ENCODE assay signal across 7 mouse cellular contexts in the genomic region with DNA sequence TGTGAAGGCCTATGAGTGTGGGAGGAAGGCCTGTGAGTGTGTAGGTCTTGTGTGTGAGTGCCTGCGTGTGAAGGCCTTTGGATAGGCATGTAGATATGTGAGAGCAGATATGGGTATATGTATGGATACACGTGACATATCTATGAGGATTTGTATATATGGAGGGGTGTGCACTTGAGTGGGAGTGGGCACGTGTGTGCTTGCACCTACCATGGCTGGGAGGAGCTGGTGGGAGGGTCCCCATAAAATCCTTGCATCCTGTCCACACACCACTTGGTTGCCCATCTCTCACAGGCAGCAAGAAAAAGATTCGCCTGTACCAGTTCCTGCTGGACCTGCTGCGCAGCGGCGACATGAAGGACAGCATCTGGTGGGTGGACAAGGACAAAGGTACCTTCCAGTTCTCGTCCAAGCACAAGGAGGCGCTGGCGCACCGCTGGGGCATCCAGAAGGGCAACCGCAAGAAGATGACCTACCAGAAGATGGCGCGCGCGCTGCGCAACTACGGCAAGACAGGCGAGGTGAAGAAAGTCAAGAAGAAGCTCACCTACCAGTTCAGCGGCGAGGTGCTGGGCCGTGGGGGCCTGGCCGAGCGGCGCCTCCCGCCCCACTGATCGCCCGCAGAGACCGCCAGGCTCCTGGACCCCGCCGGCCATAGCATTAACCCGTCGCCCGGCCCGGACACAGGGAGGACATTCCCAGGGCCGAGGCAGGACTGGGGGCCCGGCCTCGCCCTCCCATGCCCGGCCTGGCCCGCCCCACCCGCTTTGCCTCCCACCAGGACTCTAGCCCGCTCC. TPM values are rescaled to one million over a fixed set of nuclear protein-coding genes. Genes with fewer than 3 reads are reported as not detected.
DNase-seq lines count a peak whose midpoint lies in the region; ATAC-seq and TF ChIP-seq lines count a peak whose summit lies in the region.

No protein-coding gene starts in this region.

- TF ChIP-seq CTCF in kidney, adult 2 months (conservative IDR thresholded peaks at IDR 0.05; ENCODE audit: insufficient read depth, insufficient read length, low read depth, low read length) = peak; percentile 100

- no peak overlapping the region for H3K27ac ChIP-seq in kidney, adult 2 months (ENCODE audit: insufficient read depth, low read depth, low read length)
- H3K27ac ChIP-seq in limb, embryonic 11.5 days (replicated peaks; ENCODE audit: low read depth, low read length) = no peak overlapping the region
- H3K27ac ChIP-seq in midbrain, embryonic 16.5 days (ENCODE audit: low read length) = no peak overlapping the region

- H3K9me3 ChIP-seq in limb, embryonic 11.5 days (ENCODE audit: control insufficient read depth, low read length) = no peaks in the 10 kb centered on the region
- no peaks in the 10 kb centered on the region for H3K9me3 ChIP-seq in midbrain, embryonic 16.5 days (replicated peaks; ENCODE audit: control insufficient read depth, low read length, poor library complexity, severe bottlenecking)

- no peaks in the 10 kb centered on the region for H3K27me3 ChIP-seq in kidney, adult 2 months (replicated peaks; ENCODE audit: control insufficient read depth, insufficient read depth, low read length)
- H3K27me3 ChIP-seq in limb, embryonic 11.5 days (ENCODE audit: control insufficient read depth, insufficient read depth, low read length) = no peaks in the 10 kb centered on the region
- H3K27me3 ChIP-seq in midbrain, embryonic 16.5 days (ENCODE audit: control insufficient read depth, insufficient read depth, low read depth, low read length) = no peaks in the 10 kb centered on the region

- peak; percentile 92 for DNase-seq in adrenal gland, adult 8-10 months
- peak; percentile 97 for DNase-seq in embryo, embryonic 9.5 days (ENCODE audit: extremely low spot score)
- peak; percentile 98 for DNase-seq in heart, adult 11 months
- DNase-seq in kidney, adult 2 months = peak; percentile 97
- peak; percentile 99 for DNase-seq in limb, embryonic 11.5 days (ENCODE audit: low spot score)
- DNase-seq in spleen, postnatal 4 days (ENCODE audit: low spot score in 2 of 2) = peak; percentile 74 to 89

- peak; percentile 63 for ATAC-seq in limb, embryonic 11.5 days (ENCODE audit: insufficient number of reproducible peaks, low FRiP score, low TSS enrichment, low read depth)
- peak; percentile 33; the same call in 1 of the 2 replicates for ATAC-seq in midbrain, embryonic 16.5 days

- H3K9ac ChIP-seq in limb, embryonic 11.5 days (ENCODE audit: low read length) = peak overlapping the region; percentile 61
- peak overlapping the region; percentile 48; the same call in 1 of the 2 replicates for H3K9ac ChIP-seq in midbrain, embryonic 16.5 days (ENCODE audit: low read depth, low read length)

- H3K4me2 ChIP-seq in limb, embryonic 11.5 days (ENCODE audit: low read depth, severe bottlenecking) = peak overlapping the region; percentile 83
- H3K4me2 ChIP-seq in midbrain, embryonic 16.5 days (ENCODE audit: low read length) = peak overlapping the region; percentile 57

- no peaks in the 10 kb centered on the region for H3K4me1 ChIP-seq in kidney, adult 2 months (ENCODE audit: control insufficient read depth, insufficient read depth, low read length)
- no peaks in the 10 kb centered on the region for H3K4me1 ChIP-seq in limb, embryonic 11.5 days (ENCODE audit: control insufficient read depth, insufficient read depth, low read length)
- no peaks in the 10 kb centered on the region; the same call in 1 of the 2 replicates for H3K4me1 ChIP-seq in midbrain, embryonic 16.5 days (ENCODE audit: control insufficient read depth, insufficient read depth, low read length)

- no peak overlapping the region for H3K4me3 ChIP-seq in kidney, adult 2 months (ENCODE audit: insufficient read depth, low read depth, low read length)
- H3K4me3 ChIP-seq in limb, embryonic 11.5 days (ENCODE audit: low read depth, low read length) = peak overlapping the region; percentile 36
- H3K4me3 ChIP-seq in midbrain, embryonic 16.5 days (ENCODE audit: low read depth, low read length) = peak overlapping the region; percentile 33

- WGBS in kidney, adult 2 months = 11% methylated on average over 42 of the region's 42 CpGs
- WGBS in limb, embryonic 11.5 days = 12% methylated on average over 32 of the region's 42 CpGs
- whole genome bisulfite sequencing in midbrain, embryonic 16.5 days = 6% methylated on average over 41 of the region's 42 CpGs

- H3K36me3 ChIP-seq in kidney, adult 2 months (ENCODE audit: control insufficient read depth, insufficient read depth, low read length) = no peaks in the 10 kb centered on the region
- H3K36me3 ChIP-seq in limb, embryonic 11.5 days (ENCODE audit: control insufficient read depth, insufficient read depth, low read length) = no peaks in the 10 kb centered on the region
- no peaks in the 10 kb centered on the region for H3K36me3 ChIP-seq in midbrain, embryonic 16.5 days (ENCODE audit: control insufficient read depth, insufficient read depth, low read length)

- no peak for TF ChIP-seq POLR2A in kidney, adult 2 months (IDR thresholded peaks at IDR 0.05; ENCODE audit: low read depth, low read length)

RNA-seq across cellular contexts. Expression of a gene that starts 3.0 kb away (rescaled TPM):
- total RNA-seq in adrenal gland, adult 8-10 months (2022) = under 1 TPM; 0.09 to 0.62 (median 0.26) TPM
- polyA plus RNA-seq in kidney, adult 2 months (2012; rRNA removed) = 0.14 and 0.24 TPM in 2 replicates
- polyA plus RNA-seq in limb, embryonic 11.5 days (2014; fragmentation: Nextera tagmentation; extraction: Ambion mirVana) = 0.11 and 0.29 TPM in 2 replicates
- 0.04 TPM in 1 of 2 replicates, not detected in the other for polyA plus RNA-seq in midbrain, embryonic 16.5 days (2015; fragmentation: Nextera tagmentation; extraction: Ambion mirVana)

RNA-seq across cellular contexts. Expression of a gene that starts 32.8 kb away (rescaled TPM):
- 1 to 10 TPM; 6.3 to 9.6 (median 7.9) TPM for total RNA-seq in adrenal gland, adult 8-10 months (2022)
- polyA plus RNA-seq in kidney, adult 2 months (2012; rRNA removed) = 12.9 and 17.4 TPM in 2 replicates
- polyA plus RNA-seq in limb, embryonic 11.5 days (2014; fragmentation: Nextera tagmentation; extraction: Ambion mirVana) = 1.9 and 2.4 TPM in 2 replicates
- polyA plus RNA-seq in midbrain, embryonic 16.5 days (2015; fragmentation: Nextera tagmentation; extraction: Ambion mirVana) = 2.1 and 2.8 TPM in 2 replicates

RNA-seq across cellular contexts. Expression of a gene that starts 44.8 kb away (rescaled TPM):
- 10 to 100 TPM; 31.4 to 57.3 (median 43.5) TPM for total RNA-seq in adrenal gland, adult 8-10 months (2022)
- 87.2 and 103 TPM in 2 replicates for polyA plus RNA-seq in kidney, adult 2 months (2012; rRNA removed)
- 27.1 and 29.8 TPM in 2 replicates for polyA plus RNA-seq in limb, embryonic 11.5 days (2014; fragmentation: Nextera tagmentation; extraction: Ambion mirVana)
- polyA plus RNA-seq in midbrain, embryonic 16.5 days (2015; fragmentation: Nextera tagmentation; extraction: Ambion mirVana) = 30.4 and 35.0 TPM in 2 replicates
